Mouse (Mus musculus) gastrocnemius, postnatal 25 days (tissue): ENCODE measurements at regions not wholly inside any gene's neighbourhood (a gene's known extent, or its start where the extent isn't known, plus 50 kb on each side); places are given as distances from the start of the nearest gene placed in this dataset.

ENCODE experiments used
- DNase-seq: peaks from one replicate; pipeline ENCODE4 v3.0.0; 2022

DNA sequence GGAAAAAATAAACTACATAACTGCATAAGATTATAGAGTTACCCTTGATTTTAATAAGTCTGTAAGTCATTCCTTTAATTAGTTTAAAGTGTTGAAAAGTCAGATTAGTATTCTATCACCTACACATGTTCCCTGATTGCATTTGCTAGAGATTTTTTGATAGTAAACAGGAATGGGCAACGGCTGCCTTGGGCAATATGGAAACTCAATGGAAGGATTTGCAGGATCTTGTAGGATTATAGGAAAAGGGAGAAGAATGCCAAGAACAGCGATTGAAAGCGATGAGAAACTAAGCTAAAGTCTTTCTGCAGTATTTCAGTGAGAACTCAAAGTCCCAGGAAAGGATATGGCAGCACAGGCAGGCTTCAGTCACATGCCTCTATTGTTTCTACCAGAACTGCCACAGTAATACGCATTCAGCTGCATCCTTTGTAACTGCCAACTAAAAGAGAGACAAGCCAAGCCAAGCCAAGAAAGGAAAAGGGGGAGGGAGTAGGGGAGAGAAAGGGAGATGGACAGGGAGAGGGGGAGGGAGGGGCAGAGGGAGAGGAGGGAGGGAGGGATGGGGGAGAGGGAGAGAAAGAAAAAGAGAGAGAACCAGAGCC lies 340.3 kb downstream of the Kif16b start:
- no peak for DNase-seq

DNA sequence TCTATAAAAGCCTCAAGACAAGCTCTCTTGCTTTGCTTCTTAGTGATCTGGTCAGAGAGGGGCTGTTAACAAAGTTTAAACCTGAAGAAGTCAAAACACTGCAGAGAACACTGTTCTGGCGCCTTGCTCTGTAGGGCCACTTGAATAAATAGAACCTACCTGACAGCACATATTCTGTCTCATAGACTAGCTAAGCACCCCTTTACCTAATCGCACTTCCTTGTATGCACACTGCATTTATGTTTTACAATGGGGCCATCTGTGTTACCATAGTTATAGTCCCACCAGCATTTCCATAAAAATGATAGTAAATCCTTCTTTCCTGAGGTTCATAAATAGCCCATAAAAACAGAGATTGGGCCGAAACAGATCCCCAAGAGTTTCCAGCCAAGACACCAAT lies 340.9 kb downstream of the Kif16b start:
- DNase-seq: no peak

DNA sequence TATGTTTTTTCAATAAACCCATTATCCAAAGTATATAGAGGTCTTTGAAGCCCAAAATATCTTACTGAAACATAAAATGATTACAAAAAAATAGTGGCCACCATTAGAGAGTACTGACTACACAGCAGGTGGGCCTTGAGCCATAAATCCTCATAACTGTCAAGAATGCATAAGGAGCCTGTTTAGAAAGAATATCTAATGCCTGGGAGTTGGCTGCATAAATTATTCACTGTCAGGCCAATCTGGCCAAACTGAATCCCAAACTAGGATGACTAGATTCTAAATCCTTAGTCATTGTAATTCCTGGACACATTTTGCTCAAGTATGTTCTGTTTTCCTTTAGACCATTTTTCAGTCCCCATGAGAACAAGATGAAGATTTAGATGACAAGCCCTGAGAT lies 341.4 kb downstream of the Kif16b start:
- no peak for DNase-seq

DNA sequence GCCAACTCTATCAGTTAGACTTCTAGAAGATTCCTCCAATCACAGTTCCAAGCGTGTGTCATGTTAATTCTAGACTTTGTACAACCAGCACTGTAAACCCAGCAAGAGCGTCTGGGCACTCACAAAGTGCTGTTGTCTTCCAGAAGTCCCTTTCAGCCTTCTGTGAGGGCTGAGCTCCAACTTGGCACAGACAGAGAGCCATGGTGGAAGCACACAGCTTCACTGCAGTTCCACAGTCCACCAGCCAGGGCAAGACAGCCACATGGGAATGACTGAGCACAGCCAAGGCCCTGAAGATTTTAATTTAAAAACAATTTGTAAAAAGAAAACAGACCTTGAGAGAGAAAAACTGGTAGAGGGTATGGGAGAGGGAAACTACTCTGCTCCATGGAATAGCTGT lies 346.5 kb downstream of the Kif16b start:
- DNase-seq: peak; percentile 9

DNA sequence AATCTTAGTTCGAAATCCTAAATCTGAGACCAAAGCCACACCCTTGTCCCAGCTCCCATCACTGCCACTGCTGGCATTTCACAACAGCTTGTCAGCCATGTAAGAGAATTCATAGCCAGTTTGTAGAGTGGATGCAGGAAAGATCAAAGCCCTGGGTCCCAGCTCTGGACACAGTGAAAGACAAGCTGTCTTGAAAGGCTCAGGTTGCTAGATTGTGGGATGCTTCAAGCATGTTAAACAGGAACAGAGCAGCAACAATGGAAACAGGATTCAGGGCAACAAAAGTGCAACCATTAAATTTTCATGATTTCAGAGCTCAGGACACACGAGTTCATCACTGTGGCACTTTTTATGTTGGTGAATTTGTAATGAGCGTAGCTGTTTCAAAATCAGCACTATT lies 349.6 kb downstream of the Kif16b start:
- DNase-seq: no peak

DNA sequence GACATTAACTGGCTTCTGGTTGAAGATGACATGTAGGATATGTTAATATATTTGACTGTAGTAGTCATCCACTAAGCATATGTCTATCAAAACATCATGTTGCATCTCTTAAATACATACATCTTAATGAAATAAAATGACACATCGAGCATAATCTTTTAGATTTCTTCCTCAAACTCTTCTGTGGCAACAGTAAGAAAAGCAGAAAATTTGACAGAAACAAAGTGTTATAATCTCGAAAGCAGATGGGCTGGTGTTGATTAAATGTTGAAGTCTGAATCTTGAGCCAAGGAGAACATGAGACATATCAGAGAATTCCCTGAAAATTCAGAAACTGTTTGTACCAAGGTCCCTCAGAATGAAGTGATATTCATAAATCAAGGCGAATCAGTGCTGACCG lies 352.6 kb downstream of the Kif16b start:
- no peak for DNase-seq

DNA sequence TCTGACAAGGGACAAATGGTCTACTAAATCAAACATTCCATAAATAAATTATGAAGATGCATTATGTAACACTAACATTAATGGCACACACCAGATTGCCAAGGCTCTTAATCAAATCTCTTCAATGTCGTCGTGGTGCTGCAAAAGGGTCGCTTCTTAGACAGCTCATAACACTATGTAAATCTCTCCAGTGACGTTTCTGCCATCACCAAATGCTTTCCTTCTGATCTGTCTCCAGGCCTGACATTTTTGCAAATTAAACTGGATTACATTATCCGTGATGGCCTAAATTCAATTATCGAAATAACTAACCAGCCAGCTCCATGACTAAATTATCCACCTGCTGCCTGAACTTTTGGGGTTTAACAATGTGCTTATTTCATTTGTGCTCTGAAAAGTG lies 356.4 kb downstream of the Kif16b start:
- no peak for DNase-seq

DNA sequence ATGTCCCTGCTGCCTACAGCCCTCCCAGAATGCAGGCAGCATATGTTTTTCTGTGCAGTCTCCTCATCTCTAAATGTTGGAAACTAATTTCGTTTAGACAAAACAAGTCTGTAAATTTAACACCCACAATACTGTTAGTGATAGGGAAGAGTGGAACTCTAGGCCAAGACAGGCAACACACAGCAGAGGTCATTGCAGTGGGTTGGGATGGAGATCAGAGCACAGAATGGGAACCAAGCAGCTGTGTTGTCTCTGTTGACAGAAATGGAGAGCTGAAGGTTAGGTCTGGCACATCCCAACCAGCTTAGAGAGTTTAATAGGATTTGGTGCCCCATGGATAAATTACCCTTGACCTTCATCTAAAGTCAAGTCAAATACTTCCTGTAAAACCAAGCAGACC lies 361.4 kb downstream of the Kif16b start:
- no peak for DNase-seq

DNA sequence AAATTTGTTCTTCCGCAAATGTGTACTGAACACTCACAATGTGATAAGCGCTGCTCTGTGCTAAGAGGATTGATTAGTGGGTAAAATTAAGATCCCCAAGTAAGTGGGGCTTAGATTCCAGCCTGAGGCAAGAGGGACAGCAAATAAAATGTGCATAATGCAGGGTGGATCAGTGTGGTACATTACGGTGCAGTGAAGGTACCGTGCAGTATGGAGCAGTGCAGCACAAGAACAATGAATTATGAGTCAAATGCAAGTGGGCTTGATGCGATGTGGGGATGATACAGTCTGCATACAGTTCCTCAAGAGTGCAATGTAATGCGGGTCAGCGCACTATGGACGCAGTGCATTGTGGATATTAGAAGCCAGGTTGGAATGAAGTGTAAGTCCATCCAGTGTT lies 367.8 kb downstream of the Kif16b start:
- no peak for DNase-seq

DNA sequence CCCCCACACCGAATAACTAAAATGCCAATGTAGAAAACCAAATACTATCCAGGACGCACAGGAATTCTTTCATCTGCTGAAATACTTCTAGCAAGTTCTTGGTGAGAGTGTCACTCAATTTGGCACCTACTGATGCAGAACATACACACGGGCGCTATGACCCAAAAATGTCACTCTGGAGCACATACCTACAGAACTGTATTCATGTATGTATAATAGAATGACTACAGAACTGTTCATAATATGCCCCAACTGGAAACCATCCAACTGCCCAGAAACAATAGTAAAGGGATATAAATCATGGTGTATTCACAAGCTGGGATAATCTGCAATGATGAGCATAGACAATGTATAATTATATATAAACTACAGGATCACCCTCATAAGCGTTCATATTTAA lies 378.9 kb downstream of the Kif16b start:
- no peak for DNase-seq

DNA sequence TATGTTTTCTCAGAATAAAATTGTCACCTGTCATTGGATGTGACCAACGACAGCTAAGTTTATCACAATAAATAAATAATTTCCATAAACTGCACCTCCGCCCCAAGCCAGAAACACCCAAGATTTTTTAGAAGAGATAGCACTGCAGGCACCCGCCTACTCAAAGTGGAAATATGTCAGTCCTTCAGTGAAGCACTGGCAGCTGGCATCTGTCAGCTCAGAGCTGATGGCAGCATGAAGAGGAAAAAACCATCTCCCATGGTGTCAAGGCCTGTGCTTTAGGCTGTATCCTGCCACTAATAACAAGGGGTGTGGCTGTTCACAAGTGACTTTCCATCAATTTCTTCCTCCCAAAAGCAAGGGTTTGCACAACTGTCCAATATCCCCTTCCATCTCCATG lies 383.6 kb downstream of the Kif16b start:
- DNase-seq: no peak

DNA sequence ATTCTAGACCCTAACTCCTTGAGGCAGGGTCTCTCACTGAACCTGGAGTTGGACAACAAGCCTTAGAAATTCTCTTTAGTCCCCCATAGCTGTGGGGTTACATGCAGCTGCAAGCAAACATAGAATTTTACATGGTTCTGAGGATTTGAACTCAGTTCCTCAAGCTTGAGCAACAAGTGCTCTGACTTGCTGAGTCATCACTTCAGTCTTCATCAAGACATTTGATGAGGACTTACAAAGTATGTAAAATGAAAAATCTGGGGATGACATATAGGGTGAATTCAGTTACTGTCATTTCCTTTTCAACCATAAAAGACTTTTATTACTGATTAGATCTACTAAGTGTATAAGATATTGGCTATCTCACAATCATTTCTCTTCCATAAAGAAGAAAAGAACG lies 396.1 kb downstream of the Kif16b start:
- no peak for DNase-seq
